Mouse (Mus musculus): Measurements from ENCODE around the gene Ly6c2. TPM values are rescaled to one million over a fixed set of nuclear protein-coding genes. Genes with fewer than 3 reads are reported as not detected.

The Ly6c2 gene
- 0.93 TPM for polyA plus RNA-seq (2014; fragmentation: Illumina TruSeq; extraction: RNeasy Lipid Tissue Mini Kit (QIAGEN cat#74804); ENCODE audit: low read depth, low replicate concordance)

DNA sequence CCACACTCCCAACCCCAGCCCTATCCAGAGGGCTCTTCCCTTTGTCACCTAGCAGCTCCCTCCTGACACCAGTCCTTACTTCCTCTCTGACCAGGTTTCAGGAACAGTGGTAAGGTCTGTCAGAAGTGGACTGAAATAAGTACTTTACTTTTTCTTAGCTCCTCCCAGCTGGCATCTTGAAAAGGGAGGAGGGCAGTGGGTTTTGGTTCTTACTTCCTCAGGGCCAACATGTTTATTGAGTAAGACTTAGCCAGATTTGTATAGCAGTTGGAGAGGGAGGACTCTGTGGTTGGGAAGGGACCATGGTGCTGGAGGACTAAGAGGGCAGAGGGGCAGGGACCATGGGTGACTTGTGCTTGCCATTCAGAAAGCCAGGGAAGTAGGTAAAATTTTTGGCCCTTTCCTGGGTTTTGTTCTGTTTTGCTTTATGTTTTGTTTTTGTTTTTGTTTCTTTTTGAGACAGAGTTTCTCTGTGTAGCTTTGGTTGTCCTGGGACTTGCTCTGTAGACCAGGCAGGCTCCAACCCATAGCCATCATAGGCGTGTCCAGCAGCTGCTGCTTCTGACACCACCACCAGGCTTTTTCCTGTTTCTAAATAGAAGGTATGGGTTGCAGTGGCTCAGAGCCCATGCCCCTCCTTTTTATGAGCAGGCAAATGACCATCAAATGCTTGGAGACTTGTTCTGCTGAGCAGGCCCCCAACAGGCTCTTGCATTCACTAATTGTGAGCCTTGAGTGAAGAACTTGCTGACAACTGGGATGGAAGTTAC, at the start of gene Ly6c2:
Gene Ly6c2 (minus strand): TSS at position 110 of the 770 bp plus-strand sequence.

DNA sequence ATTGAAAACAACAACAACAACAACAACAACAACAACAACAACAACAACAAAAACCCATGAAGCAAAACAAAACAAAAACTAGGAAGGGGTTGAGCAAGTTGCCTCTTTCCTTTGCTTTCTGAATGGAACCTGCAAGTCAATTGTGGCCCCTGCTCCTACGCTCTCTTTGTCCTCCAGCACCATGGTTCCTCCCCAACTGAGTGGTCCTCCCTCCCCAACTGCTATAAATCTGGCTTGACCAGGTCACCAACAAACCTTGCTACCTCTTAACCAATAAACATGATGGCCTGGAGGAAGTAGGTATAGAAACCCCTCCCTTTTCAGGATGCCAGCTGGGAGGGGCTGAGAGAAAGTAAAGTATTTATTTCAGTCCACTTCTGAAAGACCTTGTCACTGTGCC, 43.2 kb upstream of the Ly6c2 start, which contains the start of gene Ly6g:
Gene Ly6g (plus strand): TSS at position 301 of the 400 bp plus-strand sequence.

Other genes starting within 250 kb of the Ly6c2 start
- not detected for gene 2010109I03Rik, start 214.9 kb downstream of the Ly6c2 start, polyA plus RNA-seq (2014; fragmentation: Illumina TruSeq; extraction: RNeasy Lipid Tissue Mini Kit (QIAGEN cat#74804); ENCODE audit: low read depth, low replicate concordance)
- not detected for gene Ly6i, start 128.5 kb downstream of the Ly6c2 start, polyA plus RNA-seq (2014; fragmentation: Illumina TruSeq; extraction: RNeasy Lipid Tissue Mini Kit (QIAGEN cat#74804); ENCODE audit: low read depth, low replicate concordance)
- 1,121 TPM for gene Ly6a, start 113.9 kb downstream of the Ly6c2 start, polyA plus RNA-seq (2014; fragmentation: Illumina TruSeq; extraction: RNeasy Lipid Tissue Mini Kit (QIAGEN cat#74804); ENCODE audit: low read depth, low replicate concordance)
- 119 TPM for gene Ly6c1, start 63.1 kb downstream of the Ly6c2 start, polyA plus RNA-seq (2014; fragmentation: Illumina TruSeq; extraction: RNeasy Lipid Tissue Mini Kit (QIAGEN cat#74804); ENCODE audit: low read depth, low replicate concordance)
- gene Ly6g, start 43.3 kb upstream of the Ly6c2 start, polyA plus RNA-seq (2014; fragmentation: Illumina TruSeq; extraction: RNeasy Lipid Tissue Mini Kit (QIAGEN cat#74804); ENCODE audit: low read depth, low replicate concordance): not detected
- gene BC025446, start 104.4 kb upstream of the Ly6c2 start, polyA plus RNA-seq (2014; fragmentation: Illumina TruSeq; extraction: RNeasy Lipid Tissue Mini Kit (QIAGEN cat#74804); ENCODE audit: low read depth, low replicate concordance): 72.4 TPM
- gene Ly6f, start 156.5 kb upstream of the Ly6c2 start, polyA plus RNA-seq (2014; fragmentation: Illumina TruSeq; extraction: RNeasy Lipid Tissue Mini Kit (QIAGEN cat#74804); ENCODE audit: low read depth, low replicate concordance): 33.2 TPM